Mouse (Mus musculus) left cerebral cortex, postnatal 4 days (tissue): ENCODE measurements around the gene Cgrrf1. TPM values are rescaled to one million over a fixed set of nuclear protein-coding genes. Genes with fewer than 3 reads are reported as not detected.

ENCODE experiments used
- DNase-seq: peaks from one replicate; pipeline ENCODE4 v3.0.0-alpha.2; 2022
- intact Hi-C: fragments of 180-260 bp; cut with DNase I; formaldehyde crosslinking; loops from one replicate; pipeline ENCODE4 v1.15.1; 2025
- total RNA-seq, 2 experiments: library from RNA; stranded (reverse); gene quantifications; 2 replicates each; pipeline ENCODE4 v1.2.3; 2021

Cgrrf1 gene
- total RNA-seq, 2 experiments from 2014 or later: 6.3 TPM

GRCm38 (mm10) chr14:46884701-46885428 is 52.9 kb downstream of the Cgrrf1 start:
- intact Hi-C loops: loop anchor here (5.0 to 10.0 kb wide), 3 partner anchors 90 to 372 kb away; no protein-coding TSS in a partner anchor
- peak; percentile 67 for DNase-seq

- DNase-seq: no peak
- intact Hi-C loops: loop anchor here (10.0 kb wide), 1 partner anchor 89 kb away; no protein-coding TSS in a partner anchor
These were observed 53.5 kb downstream of the Cgrrf1 start for GRCm38 (mm10) chr14:46885429-46885755.

GRCm38 (mm10) chr14:46885891-46886301 is 54.0 kb downstream of the Cgrrf1 start:
- intact Hi-C loops: loop anchor here (10.0 kb wide), 1 partner anchor 89 kb away; no protein-coding TSS in a partner anchor
- peak; percentile 3 for DNase-seq

GRCm38 (mm10) chr14:46889096-46889495 is 57.2 kb downstream of the Cgrrf1 start:
- DNase-seq: no peak
- intact Hi-C loops: loop anchor here (10.0 kb wide), 1 partner anchor 86 kb away; no protein-coding TSS in a partner anchor

- intact Hi-C loops: no loop called here
- DNase-seq: no peak
These were observed 62.0 kb downstream of the Cgrrf1 start for GRCm38 (mm10) chr14:46893961-46894360.

GRCm38 (mm10) chr14:46897953-46898352 is 66.0 kb downstream of the Cgrrf1 start:
- intact Hi-C loops: no loop called here
- no peak for DNase-seq

GRCm38 (mm10) chr14:46898626-46899025 is 66.7 kb downstream of the Cgrrf1 start:
- DNase-seq: no peak
- intact Hi-C loops: no loop called here

GRCm38 (mm10) chr14:46902498-46903087 is 70.7 kb downstream of the Cgrrf1 start:
- intact Hi-C loops: no loop called here
- DNase-seq: no peak

Other genes starting within 250 kb of the Cgrrf1 start
- gene Cdkn3, start 71.6 kb upstream of the Cgrrf1 start, total RNA-seq: 1 to 10 TPM; 3.0 to 5.1 TPM
- 10 to 100 TPM; 70.9 to 72.6 TPM for gene Cnih1, start 43.7 kb upstream of the Cgrrf1 start, total RNA-seq
- gene Gmfb, start 9.9 kb upstream of the Cgrrf1 start, total RNA-seq: 100 to 1,000 TPM; 132 to 135 TPM
- gene Samd4, start 50.7 kb downstream of the Cgrrf1 start, total RNA-seq: 10 to 100 TPM; 12.2 to 13.4 TPM